Mouse (Mus musculus): ENCODE results near the gene Fbxl17. TPM values are rescaled to one million over a fixed set of nuclear protein-coding genes. Genes with fewer than 3 reads are reported as not detected.
A peak's percentile ranks its signal among the peaks of the same experiment; 100 is the strongest.

Gene Fbxl17
- polyA plus RNA-seq, 1 experiment from 2014 or later: 26.5 TPM

DNA sequence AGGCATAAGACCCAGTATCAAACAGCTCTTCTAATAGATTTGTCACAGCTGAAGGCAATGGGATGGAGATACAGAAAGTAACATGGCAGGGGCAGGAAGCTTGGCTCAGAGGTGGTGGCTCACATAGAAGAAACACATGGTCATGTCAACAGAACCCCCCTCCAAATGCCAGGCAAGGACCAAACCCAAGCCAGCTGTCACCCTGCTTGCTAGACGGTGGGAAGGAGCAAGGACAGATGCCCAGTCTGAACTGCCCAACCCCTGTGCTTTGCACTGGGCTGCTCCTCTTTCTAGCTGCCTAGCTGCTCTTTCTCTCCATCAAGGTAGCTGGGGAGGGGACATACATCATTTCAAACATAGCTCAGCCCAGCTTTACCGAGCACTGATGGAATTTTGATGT is 377.4 kb downstream of the Fbxl17 start:
- Histone ChIP-seq H3K36me3 (replicated peaks) (no peaks in the 10 kb centered on the region), H3K9ac (no peak overlapping the region), H3K4me1 (0 out of 2 replicates have a peak, but pooled peaks cover 2% of the 10 kb centered on the region), H3K9me3 (no peaks in the 10 kb centered on the region), H3K4me2 (no peak overlapping the region), H3K27me3 (replicated peaks) (no peaks in the 10 kb centered on the region), H3K27ac (no peak overlapping the region), H3K4me3 (no peak overlapping the region)
- no peak for ATAC-seq (replicated peaks)
- WGBS: 68% methylated on average over 2 of the region's 2 CpGs

DNA sequence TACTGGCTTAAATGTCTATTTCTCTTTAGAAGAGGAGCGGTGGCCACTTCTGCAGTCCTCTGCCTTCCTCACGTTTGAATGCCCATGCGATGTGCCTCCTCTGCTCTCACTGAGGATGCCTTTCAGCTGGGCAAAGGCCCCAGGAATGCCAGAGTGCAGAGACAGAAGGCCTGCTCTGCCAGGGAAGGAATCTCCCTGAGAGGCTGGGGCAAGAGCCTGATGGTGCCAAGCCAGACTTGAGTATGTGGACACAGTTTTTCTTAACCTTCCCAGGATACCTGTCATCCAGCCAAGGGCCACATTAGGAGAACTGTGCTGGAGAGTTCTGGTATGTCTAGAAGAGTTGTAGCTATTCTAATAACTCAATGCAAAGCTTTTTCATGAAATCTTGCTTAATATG is 380.1 kb downstream of the Fbxl17 start:
- no peaks in the 10 kb centered on the region for H3K27me3 ChIP-seq (replicated peaks)

DNA sequence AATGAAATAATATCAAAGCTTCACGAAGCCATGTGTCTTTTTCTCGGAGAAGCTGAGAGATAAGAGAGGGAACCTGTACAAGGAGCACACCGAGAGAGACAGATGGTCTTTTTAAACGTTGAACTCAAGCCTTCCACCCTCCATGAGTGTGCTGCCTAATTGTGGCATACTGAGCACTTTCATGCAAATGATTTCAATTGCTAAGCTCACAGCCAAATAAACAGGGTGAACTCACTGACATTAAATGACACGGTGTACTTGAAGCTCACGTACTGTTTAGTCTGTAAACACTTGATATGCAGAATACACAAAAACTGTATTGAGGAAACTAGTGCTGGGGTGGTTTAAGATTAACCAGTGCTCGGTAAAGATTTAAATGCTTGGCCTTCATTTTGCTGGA is 380.7 kb downstream of the Fbxl17 start:
- H3K27me3 ChIP-seq (replicated peaks): no peaks in the 10 kb centered on the region
- no peaks in the 10 kb centered on the region for H3K9me3 ChIP-seq
- H3K4me1 ChIP-seq: 0 out of 2 replicates have a peak, but pooled peaks cover 2% of the 10 kb centered on the region
- H3K4me3 ChIP-seq: no peak overlapping the region
- no peaks in the 10 kb centered on the region for H3K36me3 ChIP-seq (replicated peaks)
- no peak for ATAC-seq (replicated peaks)
- H3K9ac ChIP-seq: no peak overlapping the region
- no peak overlapping the region for H3K4me2 ChIP-seq
- WGBS: 51% methylated on average over 7 of the region's 7 CpGs
- no peak overlapping the region for H3K27ac ChIP-seq

More for the DNA sequence above, 380.1 kb downstream of the Fbxl17 start:
- no peak for ATAC-seq (replicated peaks)
- Histone ChIP-seq H3K27ac (no peak overlapping the region), H3K4me1 (0 out of 2 replicates have a peak, but pooled peaks cover 2% of the 10 kb centered on the region), H3K9ac (no peak overlapping the region), H3K4me2 (no peak overlapping the region), H3K9me3 (no peaks in the 10 kb centered on the region), H3K36me3 (replicated peaks) (no peaks in the 10 kb centered on the region), H3K4me3 (no peak overlapping the region)
- whole genome bisulfite sequencing: 74% methylated on average over 3 of the region's 3 CpGs

DNA sequence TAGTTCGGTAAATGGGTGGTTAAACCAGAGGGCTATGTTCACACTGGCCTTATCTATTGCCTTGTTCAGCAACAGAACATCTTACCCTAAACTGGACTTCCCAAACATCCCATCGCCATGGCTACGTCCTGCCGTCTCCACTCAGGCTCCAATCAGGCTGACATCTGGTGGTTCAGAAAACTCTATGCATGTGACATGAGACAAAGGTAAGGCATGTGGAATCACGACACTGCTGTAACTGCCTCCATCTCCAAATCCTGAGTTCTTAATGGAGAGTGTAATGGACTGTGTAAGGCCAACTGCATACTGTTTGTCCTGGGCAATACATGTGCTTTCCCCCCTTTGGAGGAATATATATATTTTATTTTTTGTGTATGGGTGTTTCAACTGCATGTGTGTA is 382.7 kb downstream of the Fbxl17 start:
- no peak overlapping the region for H3K4me2 ChIP-seq
- H3K27me3 ChIP-seq (replicated peaks): no peaks in the 10 kb centered on the region
- H3K36me3 ChIP-seq (replicated peaks): no peaks in the 10 kb centered on the region
- 0 out of 2 replicates have a peak, but pooled peaks cover 2% of the 10 kb centered on the region for H3K4me1 ChIP-seq
- peak; percentile 21; the same call in 1 of the 2 replicates for ATAC-seq (replicated peaks)
- H3K4me3 ChIP-seq: no peak overlapping the region
- H3K9ac ChIP-seq: no peak overlapping the region
- no peak overlapping the region for H3K27ac ChIP-seq
- 65% methylated on average over 5 of the region's 5 CpGs for WGBS
- H3K9me3 ChIP-seq: no peaks in the 10 kb centered on the region

DNA sequence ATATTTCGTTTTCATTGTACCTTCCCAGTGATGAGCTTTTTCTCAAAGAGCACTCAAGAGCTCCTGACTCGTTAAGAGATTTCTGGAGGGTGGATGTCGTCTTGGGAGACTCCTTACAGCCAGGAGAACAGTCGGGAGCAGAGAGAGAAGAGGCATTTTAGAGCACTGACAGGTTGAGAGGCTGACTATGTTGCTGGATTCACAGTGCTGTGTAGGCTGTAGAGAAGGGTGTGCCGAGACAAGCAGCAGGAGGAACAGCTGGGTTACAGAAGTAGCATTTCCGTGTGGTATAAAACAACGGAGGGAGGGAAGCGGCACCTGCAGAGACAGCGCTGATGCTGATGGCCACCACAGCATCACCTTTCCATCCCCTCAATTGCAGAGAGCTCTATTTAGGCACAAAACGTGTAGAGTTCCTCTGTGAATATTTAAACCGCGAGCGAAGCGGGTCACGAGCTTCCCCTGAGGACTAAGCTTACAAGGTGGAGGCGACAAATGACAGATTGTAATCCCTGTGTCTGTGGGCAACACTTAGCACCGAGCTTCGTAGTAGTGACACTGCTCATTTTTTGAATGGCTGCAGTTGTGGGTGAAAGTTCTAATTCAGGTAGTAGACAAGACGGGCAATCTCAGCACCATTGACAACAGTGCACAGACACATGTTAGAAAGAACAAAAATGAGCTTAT is 385.3 kb downstream of the Fbxl17 start:
- Histone ChIP-seq H3K9ac (no peak overlapping the region), H3K36me3 (replicated peaks) (no peaks in the 10 kb centered on the region), H3K4me1 (peaks cover 11% of the 10 kb centered on the region; the same call in 1 of the 2 replicates), H3K27me3 (replicated peaks) (no peaks in the 10 kb centered on the region), H3K4me3 (no peak overlapping the region), H3K27ac (no peak overlapping the region), H3K9me3 (no peaks in the 10 kb centered on the region), H3K4me2 (no peak overlapping the region)
- ATAC-seq (replicated peaks): no peak
- WGBS: 82% methylated on average over 19 of the region's 19 CpGs

DNA sequence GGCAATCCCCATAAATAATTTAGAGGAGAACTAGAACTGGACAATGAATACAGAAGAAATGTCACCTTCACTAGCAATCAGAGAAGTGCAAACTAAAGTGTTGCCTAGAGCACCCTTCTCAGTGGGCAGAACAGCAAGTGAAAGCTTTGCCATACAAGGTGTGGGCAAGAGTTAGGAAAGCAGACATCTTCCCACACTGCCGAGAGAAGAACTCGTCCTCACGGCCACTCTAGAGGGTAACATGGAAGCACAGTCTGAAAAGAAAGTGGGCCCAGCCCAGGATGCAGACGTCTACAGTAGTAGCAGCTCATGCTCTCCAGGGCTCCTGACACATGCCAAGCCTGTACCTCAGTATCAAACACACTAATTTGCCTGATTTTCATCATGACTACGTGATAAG is 387.0 kb downstream of the Fbxl17 start:
- Histone ChIP-seq H3K9ac (no peak overlapping the region), H3K27me3 (replicated peaks) (no peaks in the 10 kb centered on the region), H3K4me2 (no peak overlapping the region), H3K9me3 (no peaks in the 10 kb centered on the region), H3K4me1 (peaks cover 12% of the 10 kb centered on the region; the same call in 1 of the 2 replicates), H3K27ac (no peak overlapping the region), H3K4me3 (no peak overlapping the region), H3K36me3 (replicated peaks) (no peaks in the 10 kb centered on the region)
- ATAC-seq (replicated peaks): no peak
- 86% methylated on average over 5 of the region's 5 CpGs for WGBS

DNA sequence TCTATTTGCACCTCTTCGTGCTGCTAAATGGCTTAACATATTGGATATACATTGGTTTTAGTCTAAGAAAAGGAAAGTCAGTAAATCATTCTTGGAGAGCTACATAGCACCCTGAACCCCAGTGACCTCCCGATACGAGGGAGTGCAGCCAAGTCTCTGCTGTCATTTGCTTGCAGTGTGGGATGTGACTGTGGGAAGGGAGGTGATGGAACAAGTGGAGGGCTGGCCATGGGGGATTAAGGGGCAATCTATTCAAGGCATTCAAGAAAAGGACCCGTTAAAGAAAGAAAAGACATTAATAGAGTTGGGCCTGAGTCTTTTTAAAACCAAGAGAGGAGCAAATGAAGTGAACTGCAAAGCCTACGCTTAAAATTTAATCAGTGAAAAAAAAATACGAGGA is 388.8 kb downstream of the Fbxl17 start:
- ATAC-seq (replicated peaks): no peak
- WGBS: 13% methylated on average over 6 of the region's 6 CpGs
- Histone ChIP-seq H3K4me1 (peaks cover 19% of the 10 kb centered on the region; the same call in 1 of the 2 replicates), H3K27ac (0 out of 2 replicates have a peak overlapping the region, but pooled peaks have one; percentile 4), H3K27me3 (replicated peaks) (no peaks in the 10 kb centered on the region), H3K9me3 (no peaks in the 10 kb centered on the region), H3K36me3 (replicated peaks) (no peaks in the 10 kb centered on the region), H3K4me3 (no peak overlapping the region), H3K4me2 (no peak overlapping the region), H3K9ac (no peak overlapping the region)

DNA sequence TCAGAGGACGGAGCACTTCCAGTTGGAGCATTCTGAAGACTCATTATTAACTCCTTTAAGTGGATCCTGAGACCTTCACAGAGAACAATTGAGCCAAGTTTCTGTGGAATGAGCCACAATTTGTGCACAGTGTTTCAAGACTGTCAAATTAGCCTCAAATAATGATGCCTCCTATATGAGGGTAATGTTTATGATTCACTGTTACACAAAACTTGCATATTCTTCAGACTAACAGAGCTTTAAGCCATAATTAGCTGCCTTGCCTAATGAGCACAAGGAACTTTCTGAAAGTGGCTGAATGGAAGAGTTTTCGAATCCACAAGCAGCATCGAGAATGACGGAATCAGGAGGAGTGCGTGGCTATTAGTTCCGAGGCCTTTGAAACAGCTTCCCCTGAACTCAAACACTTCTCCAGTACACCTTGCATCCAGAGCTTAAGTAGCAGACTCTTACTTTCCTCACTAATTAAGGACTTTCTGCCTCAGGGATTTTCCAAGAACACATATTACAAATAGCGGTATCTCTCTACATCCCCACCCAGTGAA is 389.5 kb downstream of the Fbxl17 start:
- no peaks in the 10 kb centered on the region for H3K9me3 ChIP-seq
- no peaks in the 10 kb centered on the region for H3K27me3 ChIP-seq (replicated peaks)
- 37% methylated on average over 7 of the region's 7 CpGs for WGBS
- H3K4me1 ChIP-seq: peaks cover 19% of the 10 kb centered on the region; the same call in 1 of the 2 replicates
- H3K4me2 ChIP-seq: no peak overlapping the region
- no peak overlapping the region for H3K27ac ChIP-seq
- no peaks in the 10 kb centered on the region for H3K36me3 ChIP-seq (replicated peaks)
- H3K9ac ChIP-seq: no peak overlapping the region
- H3K4me3 ChIP-seq: no peak overlapping the region
- ATAC-seq (replicated peaks): no peak

DNA sequence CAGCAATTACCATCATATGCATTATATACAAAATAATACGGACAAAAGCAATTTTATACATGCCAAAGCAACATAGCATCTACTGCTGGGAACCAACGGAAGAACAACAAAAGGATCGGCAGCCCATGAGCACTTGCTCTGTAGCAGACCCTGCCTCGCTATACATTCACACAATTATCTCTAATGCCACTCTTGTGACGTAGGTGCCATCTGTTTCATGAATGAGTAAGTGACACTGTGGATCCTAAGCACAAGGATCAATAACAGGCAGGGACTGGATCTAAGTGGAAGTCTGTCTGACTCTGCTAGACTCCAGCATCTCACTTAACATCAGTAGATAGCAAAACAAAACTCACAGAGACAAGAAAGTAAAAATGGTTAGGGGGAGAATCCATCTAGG is 391.8 kb downstream of the Fbxl17 start:
- no peak overlapping the region for H3K4me3 ChIP-seq
- H3K27me3 ChIP-seq (replicated peaks): no peaks in the 10 kb centered on the region
- no peak overlapping the region for H3K9ac ChIP-seq
- H3K36me3 ChIP-seq (replicated peaks): no peaks in the 10 kb centered on the region
- peaks cover 19% of the 10 kb centered on the region; the same call in 1 of the 2 replicates for H3K4me1 ChIP-seq
- H3K9me3 ChIP-seq: no peaks in the 10 kb centered on the region
- ATAC-seq (replicated peaks): 0 out of 2 replicates have a peak, but pooled peaks have one; percentile 25
- no peak overlapping the region for H3K27ac ChIP-seq
- no peak overlapping the region for H3K4me2 ChIP-seq
- WGBS: 43% methylated on average over 5 of the region's 5 CpGs

DNA sequence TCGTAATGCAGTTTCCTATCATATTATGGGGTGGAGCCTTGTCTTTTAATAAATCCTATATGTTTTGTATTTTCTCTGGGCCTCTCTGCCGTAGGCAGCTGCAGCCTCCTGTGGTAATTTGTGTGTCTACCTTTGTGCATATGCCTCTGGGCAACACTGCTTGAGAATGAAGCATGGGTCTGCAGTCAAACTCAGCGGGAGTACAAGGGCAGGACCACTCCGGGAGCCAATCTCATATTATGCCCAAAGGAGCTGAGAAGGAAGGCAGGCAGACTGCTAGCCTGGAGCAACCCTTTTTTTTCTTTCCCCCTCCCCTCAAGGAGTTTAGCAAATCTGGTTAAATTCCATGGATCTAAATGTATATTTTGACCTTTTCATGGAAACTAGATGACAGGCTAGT is 392.3 kb downstream of the Fbxl17 start:
- Histone ChIP-seq H3K4me2 (no peak overlapping the region), H3K27me3 (replicated peaks) (no peaks in the 10 kb centered on the region), H3K27ac (no peak overlapping the region), H3K4me1 (peaks cover 19% of the 10 kb centered on the region; the same call in 1 of the 2 replicates), H3K36me3 (replicated peaks) (no peaks in the 10 kb centered on the region), H3K9me3 (no peaks in the 10 kb centered on the region), H3K9ac (no peak overlapping the region), H3K4me3 (no peak overlapping the region)
- no peak for ATAC-seq (replicated peaks)
- WGBS: 41% methylated on average over 4 of the region's 4 CpGs

DNA sequence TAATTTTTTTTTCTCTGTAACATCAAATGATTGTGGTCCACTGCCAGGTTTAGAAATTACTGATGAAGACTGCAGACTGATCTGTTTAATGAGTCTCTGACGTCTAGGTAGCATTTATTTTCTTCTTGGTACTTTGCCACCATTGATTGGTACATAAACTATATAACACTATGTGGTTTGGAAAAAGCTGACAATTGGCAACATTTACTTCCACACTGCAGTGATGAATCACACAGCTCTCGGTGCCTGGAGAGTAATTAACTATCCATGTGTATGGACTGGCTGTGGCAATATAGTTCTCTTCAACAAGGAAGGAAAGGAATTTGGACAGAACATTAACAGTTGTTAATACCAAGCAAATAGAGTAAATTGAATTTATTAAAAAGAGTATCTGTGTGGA is 404.3 kb downstream of the Fbxl17 start:
- 64% methylated on average over 2 of the region's 2 CpGs for WGBS
- Histone ChIP-seq H3K36me3 (replicated peaks) (no peaks in the 10 kb centered on the region), H3K4me2 (no peak overlapping the region), H3K4me1 (no peaks in the 10 kb centered on the region), H3K27me3 (replicated peaks) (no peaks in the 10 kb centered on the region), H3K27ac (no peak overlapping the region), H3K9me3 (0 out of 2 replicates have a peak, but pooled peaks cover 4% of the 10 kb centered on the region), H3K9ac (no peak overlapping the region), H3K4me3 (no peak overlapping the region)
- ATAC-seq (replicated peaks): no peak

DNA sequence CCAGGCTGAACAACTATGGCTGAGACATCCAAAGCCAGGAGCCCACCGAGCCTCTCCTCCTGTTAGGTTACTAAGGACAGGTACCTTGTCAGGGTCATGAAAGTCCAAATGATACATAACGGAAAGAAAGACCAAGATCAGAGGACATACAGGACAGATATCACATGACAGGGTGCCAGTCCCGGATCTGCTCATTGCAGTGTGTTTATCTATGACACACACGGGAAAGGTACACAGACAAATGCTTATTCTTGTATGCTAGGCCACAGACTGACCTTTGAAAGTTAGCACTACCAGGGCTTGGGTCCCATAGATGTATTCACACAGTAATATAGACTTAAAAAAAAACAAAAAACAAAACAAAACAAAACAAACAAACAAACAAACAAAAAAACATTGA is 404.8 kb downstream of the Fbxl17 start:
- H3K27me3 ChIP-seq (replicated peaks): no peaks in the 10 kb centered on the region
- H3K4me2 ChIP-seq: no peak overlapping the region
- 0 out of 2 replicates have a peak, but pooled peaks cover 4% of the 10 kb centered on the region for H3K9me3 ChIP-seq
- ATAC-seq (replicated peaks): no peak
- no peaks in the 10 kb centered on the region for H3K36me3 ChIP-seq (replicated peaks)
- H3K27ac ChIP-seq: no peak overlapping the region
- H3K4me1 ChIP-seq: no peaks in the 10 kb centered on the region
- 85% methylated on average over 4 of the region's 4 CpGs for WGBS
- no peak overlapping the region for H3K4me3 ChIP-seq
- H3K9ac ChIP-seq: no peak overlapping the region

DNA sequence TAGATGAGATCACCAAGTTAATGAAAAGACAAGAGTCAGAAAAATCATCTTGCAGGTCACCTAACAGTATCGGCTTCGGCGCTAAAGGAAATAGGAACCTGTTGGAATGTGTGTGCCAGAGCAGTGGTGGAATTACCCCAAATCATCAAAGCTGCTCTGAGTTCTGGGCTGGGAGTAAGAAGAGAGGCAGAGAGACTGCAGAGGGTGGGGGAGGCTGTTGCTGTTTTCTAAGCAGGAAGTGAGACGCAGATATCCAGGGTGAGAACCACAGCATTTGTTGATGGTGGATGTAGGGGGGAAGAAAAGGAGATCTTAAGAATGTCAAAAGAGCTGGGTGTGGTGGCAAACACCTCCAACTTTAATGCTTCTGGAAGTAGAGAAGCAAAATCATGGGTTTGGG is 406.6 kb downstream of the Fbxl17 start:
- H3K27me3 ChIP-seq (replicated peaks): no peaks in the 10 kb centered on the region

More for the DNA sequence above, 406.6 kb downstream of the Fbxl17 start:
- 0 out of 2 replicates have a peak, but pooled peaks cover 4% of the 10 kb centered on the region for H3K9me3 ChIP-seq
- no peak overlapping the region for H3K4me2 ChIP-seq
- H3K27ac ChIP-seq: no peak overlapping the region
- 91% methylated on average over 4 of the region's 4 CpGs for WGBS
- H3K4me1 ChIP-seq: no peaks in the 10 kb centered on the region
- ATAC-seq (replicated peaks): no peak
- no peak overlapping the region for H3K9ac ChIP-seq
- no peak overlapping the region for H3K4me3 ChIP-seq
- no peaks in the 10 kb centered on the region for H3K36me3 ChIP-seq (replicated peaks)
